Mouse (Mus musculus) embryonic fibroblast, embryonic 13.5 days (primary cell): ENCODE data around the gene Tpd52l2.

ENCODE experiments used
- CTCF ChIP-seq: IDR thresholded peaks from 2 replicates; pipeline ENCODE4 v1.5.1; 2011; ENCODE audit warnings: mild to moderate bottlenecking, control low read depth, low read length, moderate library complexity, borderline replicate concordance; ENCODE audit not compliant: insufficient read depth
- POLR2A ChIP-seq: IDR thresholded peaks from 2 replicates; pipeline ENCODE4 v1.6.1; 2011; ENCODE audit warnings: low read depth, mild to moderate bottlenecking, control low read depth, low read length, moderate library complexity

DNA sequence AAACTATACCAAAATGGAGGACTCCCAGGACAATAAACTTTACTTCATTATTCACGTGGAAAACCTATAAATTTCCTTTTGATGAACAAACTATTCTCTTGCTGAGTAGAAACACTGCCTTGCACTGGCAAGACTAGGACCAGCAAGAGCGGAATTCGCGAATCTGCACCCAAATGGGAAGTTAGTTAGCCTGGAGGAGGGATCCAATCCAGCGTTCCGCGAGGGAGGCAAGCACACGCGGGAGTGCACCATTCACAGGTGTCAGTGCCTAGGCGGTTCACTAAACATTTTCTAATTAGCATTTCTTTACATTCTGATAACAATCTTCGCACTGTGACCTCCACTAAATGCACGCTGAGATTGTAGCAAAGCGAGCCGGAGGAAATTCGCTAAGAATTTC is 39.1 kb upstream of the Tpd52l2 start:
- no peak for TF ChIP-seq POLR2A
- no peak for TF ChIP-seq CTCF
